Mouse (Mus musculus) stomach, postnatal 0 days (tissue): ENCODE measurements at regions not wholly inside any gene's neighbourhood (a gene's known extent, or its start where the extent isn't known, plus 50 kb on each side); places are given as distances from the start of the nearest gene placed in this dataset.

Source experiments
- ATAC-seq: fragments of 200-750 bp; cut with Nextera tagmentation; 2 replicates; pipeline ENCODE4 v1.8.0; 2017; ENCODE audit not compliant: low FRiP score, low TSS enrichment
- DNase-seq: peaks from one replicate; pipeline ENCODE4 v3.0.0-alpha.2; 2016; ENCODE audit warnings: low spot score
- H3K27ac ChIP-seq: fragments of 300-500 bp; sonication (generic); replicated peaks from 2 replicates; pipeline ENCODE4 v1.5.1; 2014; ENCODE audit warnings: mild to moderate bottlenecking, control low read depth
- H3K27me3 ChIP-seq: fragments of 300-500 bp; sonication (generic); 2 replicates; pipeline ENCODE4 v1.6.1; 2014; ENCODE audit warnings: low read length; ENCODE audit not compliant: control insufficient read depth, insufficient read depth
- H3K36me3 ChIP-seq: fragments of 300-500 bp; sonication (generic); 2 replicates; pipeline ENCODE4 v1.6.1; 2014; ENCODE audit warnings: low read length, mixed read lengths; ENCODE audit not compliant: control insufficient read depth, insufficient read depth
- H3K4me1 ChIP-seq: fragments of 300-500 bp; sonication (generic); replicated peaks from 2 replicates; pipeline ENCODE4 v1.6.1; 2014; ENCODE audit warnings: antibody characterized with exemption; ENCODE audit not compliant: control insufficient read depth, insufficient read depth
- H3K4me2 ChIP-seq: fragments of 300-500 bp; sonication (generic); replicated peaks from 2 replicates; pipeline ENCODE4 v1.6.1; 2014; ENCODE audit warnings: low read depth, mild to moderate bottlenecking, control low read depth, moderate library complexity
- H3K4me3 ChIP-seq: fragments of 300-500 bp; sonication (generic); 2 replicates; pipeline ENCODE4 v1.5.1; 2014; ENCODE audit warnings: low read depth, low read length, control low read depth
- H3K9ac ChIP-seq: fragments of 300-500 bp; sonication (generic); 2 replicates; pipeline ENCODE4 v1.6.1; 2014; ENCODE audit warnings: mild to moderate bottlenecking, low read length, control low read depth, mixed read lengths
- H3K9me3 ChIP-seq: fragments of 300-500 bp; sonication (generic); 2 replicates; pipeline ENCODE4 v1.6.1; 2016; ENCODE audit warnings: low read length; ENCODE audit not compliant: control insufficient read depth
- CTCF ChIP-seq: IDR thresholded peaks from 2 replicates; pipeline ENCODE4 v1.5.1; 2016; ENCODE audit warnings: antibody characterized with exemption, low read depth, mild to moderate bottlenecking, moderate library complexity
- EP300 ChIP-seq: optimal IDR thresholded peaks from 2 replicates; pipeline ENCODE3; 2016; ENCODE audit warnings: antibody characterized with exemption
- WGBS: fragments of 180-500 bp; shearing (Covaris S2); extraction: QIAGEN DNeasy Blood & Tissue Kit; methylation state at CpG from one replicate; pipeline ENCODE4 v1.1.7; 2014; 5-methylcytosine and 5-hydroxymethylcytosine counted together

DNA sequence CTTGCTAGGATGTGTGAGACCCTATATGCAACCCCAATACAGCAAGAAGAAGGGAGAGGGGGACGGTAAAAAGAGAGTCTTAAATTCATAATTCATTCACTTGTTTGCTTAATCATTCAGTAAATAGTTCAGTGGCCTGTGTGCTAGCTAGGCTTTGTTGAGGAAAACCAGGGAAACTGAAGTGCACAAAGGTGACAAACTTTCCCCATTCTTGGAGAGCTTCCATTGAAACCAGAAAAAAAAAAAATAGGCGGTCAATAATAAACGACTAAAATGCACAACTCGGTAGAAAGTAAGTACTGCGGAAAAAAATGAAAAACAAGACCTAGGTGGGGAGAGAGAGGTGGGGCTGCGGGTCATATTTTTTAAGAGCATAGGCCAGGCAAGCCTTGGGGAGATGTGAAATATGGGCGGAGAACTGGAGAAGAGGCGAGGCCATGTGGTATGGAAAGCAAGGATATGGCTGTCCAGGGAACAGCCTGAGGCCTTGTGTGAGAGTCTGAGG, 72.3 kb upstream of the Hes1 start:
- Histone ChIP-seq H3K27me3 (no peaks in the 10 kb centered on the region), H3K9ac (no peak overlapping the region), H3K4me3 (no peak overlapping the region), H3K9me3 (no peaks in the 10 kb centered on the region), H3K4me1 (0 out of 2 replicates have a peak, but pooled peaks cover 2% of the 10 kb centered on the region), H3K4me2 (no peak overlapping the region), H3K27ac (no peak overlapping the region), H3K36me3 (no peaks in the 10 kb centered on the region)
- WGBS = 58% methylated on average over 8 of the region's 8 CpGs
- no peak for DNase-seq
- TF ChIP-seq CTCF (no peak), EP300 (no peak)
- no peak; the same call in 1 of the 2 replicates for ATAC-seq

DNA sequence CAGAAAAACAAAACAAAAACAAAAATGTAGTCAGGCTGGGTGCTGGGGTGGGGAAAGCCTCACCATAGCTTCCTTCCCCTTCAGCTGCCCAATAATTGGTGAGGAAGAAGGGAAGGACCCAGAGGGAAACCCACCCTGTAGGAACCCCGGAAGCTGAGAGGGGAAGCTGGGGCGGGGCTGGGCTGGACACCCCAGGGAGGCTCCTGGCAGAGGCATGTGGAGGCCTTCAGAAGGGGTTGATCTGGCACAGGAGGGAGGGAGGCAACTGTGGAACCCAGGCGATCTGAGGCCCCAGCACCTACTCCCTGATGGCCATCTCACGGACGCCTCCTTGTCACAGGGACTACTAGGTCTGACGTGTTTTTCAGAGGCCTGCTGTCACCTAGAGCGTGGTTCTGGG, 71.1 kb upstream of the Hes1 start:
- Histone ChIP-seq H3K9ac (no peak overlapping the region), H3K4me3 (no peak overlapping the region), H3K4me2 (no peak overlapping the region), H3K27me3 (no peaks in the 10 kb centered on the region), H3K27ac (no peak overlapping the region), H3K4me1 (0 out of 2 replicates have a peak, but pooled peaks cover 2% of the 10 kb centered on the region), H3K9me3 (no peaks in the 10 kb centered on the region), H3K36me3 (no peaks in the 10 kb centered on the region)
- no peak for TF ChIP-seq EP300
- no peak for TF ChIP-seq CTCF
- DNase-seq (no peak), ATAC-seq (0 out of 2 replicates have a peak, but pooled peaks have one; percentile 3)
- WGBS = 70% methylated on average over 7 of the region's 7 CpGs

DNA sequence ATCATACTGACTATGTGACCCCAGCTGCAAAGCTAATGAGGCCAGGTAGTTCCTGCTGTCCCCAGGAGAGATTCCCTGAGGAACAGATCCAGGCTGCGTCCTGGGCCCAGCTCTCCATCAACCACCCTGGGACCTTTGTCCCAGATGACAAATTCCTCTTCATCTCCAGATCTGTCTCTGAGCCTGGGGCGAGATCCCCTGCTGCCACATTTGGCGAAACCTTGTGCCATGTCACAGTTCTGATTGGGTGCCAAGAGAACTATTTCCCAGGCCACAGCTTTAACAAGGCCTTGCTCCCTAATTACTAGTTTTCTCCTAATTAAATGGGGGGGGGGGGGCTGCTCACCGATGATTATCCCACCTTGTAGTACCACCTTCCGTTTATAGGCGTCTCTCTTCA, 70.6 kb upstream of the Hes1 start:
- TF ChIP-seq EP300 (no peak), CTCF (no peak)
- no peak overlapping the region for H3K4me3 ChIP-seq
- no peaks in the 10 kb centered on the region for H3K9me3 ChIP-seq
- 0 out of 2 replicates have a peak, but pooled peaks cover 2% of the 10 kb centered on the region for H3K4me1 ChIP-seq
- DNase-seq = no peak
- no peaks in the 10 kb centered on the region for H3K27me3 ChIP-seq
- H3K36me3 ChIP-seq = no peaks in the 10 kb centered on the region
- H3K4me2 ChIP-seq = no peak overlapping the region
- no peak overlapping the region for H3K27ac ChIP-seq
- 87% methylated on average over 6 of the region's 6 CpGs for WGBS
- no peak for ATAC-seq
- no peak overlapping the region for H3K9ac ChIP-seq

DNA sequence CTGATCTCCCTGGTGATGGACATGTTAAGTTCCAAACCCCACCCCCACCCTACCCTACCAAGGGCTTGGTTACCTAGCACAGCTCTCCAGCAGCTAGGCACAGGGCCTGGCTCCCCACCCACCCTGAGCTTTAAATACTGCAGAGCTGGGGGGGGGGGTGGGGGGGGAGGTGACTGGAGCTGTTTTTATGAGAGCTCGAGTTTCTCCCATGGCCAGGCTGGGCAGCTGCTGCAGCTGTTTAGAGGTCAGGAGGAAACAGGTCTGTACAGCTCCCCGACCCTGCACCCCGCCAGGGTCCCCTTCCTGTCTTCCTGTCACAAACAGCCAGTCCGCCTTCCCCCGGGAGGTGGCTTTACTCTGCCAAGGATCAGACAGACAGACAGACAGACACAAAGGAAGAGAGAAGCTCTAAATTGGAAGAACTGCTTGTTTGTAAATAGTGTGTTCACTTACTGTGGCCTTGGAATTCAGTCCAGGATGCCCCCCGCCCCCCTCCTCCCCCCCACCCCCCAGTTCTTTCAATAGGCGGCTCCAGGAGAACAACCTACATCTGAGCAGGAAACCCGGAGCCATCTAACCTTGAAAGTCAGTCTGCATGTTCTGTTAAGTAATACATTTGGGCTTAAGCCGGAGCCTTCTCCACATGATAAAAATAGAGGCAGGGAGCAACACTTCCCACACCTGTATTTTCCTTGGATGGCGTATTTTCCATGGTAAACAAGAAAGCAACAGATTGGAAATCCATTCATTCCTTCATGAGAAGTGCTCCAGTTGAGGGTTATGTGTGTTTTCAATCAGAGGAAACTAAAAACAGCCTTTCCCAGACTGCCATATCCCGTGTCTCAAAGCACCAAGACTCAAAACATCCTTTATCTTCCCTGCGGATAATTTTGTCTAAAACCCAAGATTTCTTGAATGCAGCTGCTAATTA, 67.8 kb upstream of the Hes1 start:
- TF ChIP-seq EP300 = no peak
- no peak for TF ChIP-seq CTCF
- 35% methylated on average over 12 of the region's 12 CpGs for WGBS
- H3K4me1 ChIP-seq = no peaks in the 10 kb centered on the region
- no peaks in the 10 kb centered on the region for H3K27me3 ChIP-seq
- H3K4me3 ChIP-seq = no peak overlapping the region
- H3K9me3 ChIP-seq = no peaks in the 10 kb centered on the region
- no peak overlapping the region for H3K27ac ChIP-seq
- H3K9ac ChIP-seq = no peak overlapping the region
- H3K4me2 ChIP-seq = no peak overlapping the region
- peak; percentile 41; the same call in 1 of the 2 replicates for ATAC-seq
- H3K36me3 ChIP-seq = no peaks in the 10 kb centered on the region
- no peak for DNase-seq

DNA sequence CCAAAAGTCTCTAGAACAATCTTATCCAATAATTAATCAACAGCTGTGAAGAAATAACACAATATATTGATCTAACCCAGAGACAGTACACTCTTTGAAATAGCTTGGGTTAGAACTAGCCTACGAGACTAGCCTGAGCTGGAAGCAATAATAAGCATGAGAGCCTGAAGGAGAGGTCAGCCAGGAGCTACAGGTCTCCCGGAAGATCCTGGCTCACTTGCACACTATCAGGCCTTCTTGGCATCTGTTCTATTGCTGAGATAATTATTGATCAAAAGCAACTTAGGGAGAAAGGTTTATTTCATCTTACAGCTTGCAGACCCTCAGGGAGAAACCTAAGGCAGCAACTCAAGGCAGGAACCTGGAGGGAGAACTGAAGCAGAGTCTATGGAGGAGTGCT, 64.0 kb upstream of the Hes1 start:
- Histone ChIP-seq H3K36me3 (no peaks in the 10 kb centered on the region), H3K27ac (no peak overlapping the region), H3K4me2 (no peak overlapping the region), H3K27me3 (no peaks in the 10 kb centered on the region), H3K9ac (no peak overlapping the region), H3K9me3 (no peaks in the 10 kb centered on the region), H3K4me3 (no peak overlapping the region), H3K4me1 (no peaks in the 10 kb centered on the region)
- DNase-seq = no peak
- WGBS = 88% methylated on average over 2 of the region's 2 CpGs
- TF ChIP-seq EP300 = no peak
- no peak for TF ChIP-seq CTCF
- no peak for ATAC-seq

DNA sequence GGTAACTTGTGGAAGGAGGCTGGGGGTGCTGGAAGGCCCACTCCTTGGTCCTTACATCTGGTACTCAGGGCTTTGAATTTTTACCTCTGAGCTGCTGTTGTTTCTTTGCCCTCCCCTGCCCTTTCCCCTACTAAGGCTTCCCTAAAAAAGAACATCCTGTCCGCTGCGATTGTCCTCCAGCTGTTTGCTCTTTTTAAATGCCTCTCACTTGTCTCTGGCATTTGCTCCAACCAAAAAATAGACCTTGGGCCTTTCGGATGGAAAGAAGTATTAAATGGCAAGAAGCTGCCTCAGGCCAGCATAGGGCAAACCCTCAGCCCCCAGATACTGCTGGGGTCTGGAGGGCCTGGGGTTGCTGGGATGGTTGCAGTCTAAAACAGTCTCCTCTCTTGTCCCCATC, 59.1 kb upstream of the Hes1 start:
- no peaks in the 10 kb centered on the region for H3K9me3 ChIP-seq
- H3K4me2 ChIP-seq = no peak overlapping the region
- 0 out of 2 replicates have a peak, but pooled peaks cover 3% of the 10 kb centered on the region for H3K4me1 ChIP-seq
- no peaks in the 10 kb centered on the region for H3K27me3 ChIP-seq
- H3K36me3 ChIP-seq = no peaks in the 10 kb centered on the region
- no peak overlapping the region for H3K27ac ChIP-seq
- ATAC-seq = no peak
- H3K4me3 ChIP-seq = no peak overlapping the region
- 66% methylated on average over 3 of the region's 3 CpGs for WGBS
- H3K9ac ChIP-seq = no peak overlapping the region
- TF ChIP-seq CTCF (no peak), EP300 (no peak)
- no peak for DNase-seq
